Mouse (Mus musculus) thymus, adult 2 months (tissue): ENCODE data around the gene Golph3.

Source experiments
- CTCF ChIP-seq: fragments of 200-500 bp; IDR thresholded peaks from 2 replicates; pipeline ENCODE4 v1.5.1; 2012; ENCODE audit warnings: mild to moderate bottlenecking, control low read depth, low read length, moderate library complexity, borderline replicate concordance; ENCODE audit not compliant: control insufficient read depth, poor library complexity, insufficient read depth; ENCODE audit errors: extremely low read depth
- POLR2A ChIP-seq: fragments of 200-500 bp; IDR thresholded peaks from 2 replicates; pipeline ENCODE4 v1.6.1; 2012; ENCODE audit warnings: mild to moderate bottlenecking, low read length, control low read depth, moderate library complexity; ENCODE audit not compliant: control insufficient read depth, poor library complexity, insufficient read depth; ENCODE audit errors: extremely low read depth

- TF ChIP-seq POLR2A, result no peak
- TF ChIP-seq CTCF, result no peak
These were observed 46.2 kb downstream of the Golph3 start for GRCm38 (mm10) chr15:12367306-12368080.
